Mouse (Mus musculus) lung, postnatal 0 days (tissue): ENCODE measurements around the gene Rbm34.
A peak's percentile ranks its signal among the peaks of the same experiment; 100 is the strongest.

Source experiments
- CTCF ChIP-seq: IDR thresholded peaks from 2 replicates; pipeline ENCODE4 v1.5.1; 2016; ENCODE audit warnings: antibody characterized with exemption, mild to moderate bottlenecking
- EP300 ChIP-seq: IDR thresholded peaks from 2 replicates; pipeline ENCODE4 v1.6.1; 2016; ENCODE audit warnings: antibody characterized with exemption, mild to moderate bottlenecking, control low read depth

- TF ChIP-seq CTCF (peak; percentile 59), EP300 (no peak)
Measured at GRCm38 (mm10) chr8:126927058-126927457, 43.8 kb downstream of the Rbm34 start.
